Mouse (Mus musculus) C2C12 (cell line): ENCODE data around the gene Cyb561d2.

Experiments used
- CEBPB ChIP-seq: IDR thresholded peaks from one replicate; pipeline ENCODE4 v1.6.1; 2011; ENCODE audit warnings: low read depth, mild to moderate bottlenecking, control low read depth, moderate library complexity
- CTCF ChIP-seq: IDR thresholded peaks from one replicate; pipeline ENCODE4 v1.5.1; 2011; ENCODE audit not compliant: control insufficient read depth, insufficient read depth, insufficient read length
- MYOD1 ChIP-seq: IDR thresholded peaks from one replicate; pipeline ENCODE4 v1.6.1; 2011; ENCODE audit warnings: low read depth; ENCODE audit not compliant: control insufficient read depth, insufficient read length
- USF1 ChIP-seq: IDR thresholded peaks from one replicate; pipeline ENCODE4 v1.6.1; 2011; ENCODE audit warnings: low read depth, mild to moderate bottlenecking, control low read depth, moderate library complexity

DNA sequence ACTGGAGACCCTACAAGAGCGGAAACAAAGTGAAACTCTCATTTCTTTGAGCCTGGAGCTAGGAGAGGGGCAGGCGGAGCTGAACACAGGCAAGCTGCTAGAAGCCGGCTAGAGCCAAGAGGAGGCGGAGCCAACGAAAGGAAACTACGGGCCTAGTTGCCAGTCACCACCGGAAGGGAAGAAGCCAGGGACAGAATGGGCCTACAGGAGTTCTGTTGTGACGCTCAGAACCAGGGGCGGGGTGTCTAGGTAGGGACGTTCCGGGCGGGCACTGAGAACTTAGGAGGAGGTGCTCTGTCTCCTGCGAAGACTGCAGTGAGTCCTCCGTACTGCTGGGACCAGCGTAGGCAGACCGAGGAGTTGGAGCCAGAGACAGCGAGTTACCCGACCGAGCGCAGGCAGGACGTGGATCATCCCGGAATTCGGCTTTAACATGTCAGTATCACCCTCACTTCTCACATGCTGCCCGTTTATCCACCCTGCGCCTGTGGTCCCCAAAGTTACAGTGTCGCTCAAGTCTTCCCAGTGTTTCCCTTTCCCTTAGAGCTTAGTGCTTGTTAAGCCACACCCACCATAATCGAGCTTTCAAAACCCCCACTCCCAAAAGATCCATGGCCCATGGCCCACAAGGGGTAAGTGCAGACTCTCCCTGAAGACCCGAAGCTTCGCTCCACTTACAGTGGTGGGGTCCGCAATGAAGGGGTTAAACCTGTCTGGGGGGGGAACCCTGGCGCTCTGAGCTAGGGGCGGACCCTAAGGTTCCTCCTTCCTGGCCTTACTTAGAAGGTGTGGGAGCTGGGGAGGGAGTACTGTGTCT, 38.7 kb upstream of the Cyb561d2 start, which contains the start of gene Hyal3:
- no peak for TF ChIP-seq CTCF
- TF ChIP-seq USF1, result no peak
- TF ChIP-seq MYOD1, result no peak
- no peak for TF ChIP-seq CEBPB
